Mouse (Mus musculus) frontal cortex, postnatal 14 days (tissue): ENCODE results near the gene Ccr10.

Experiments used
- DNase-seq, 2 experiments: peaks; one replicate each; pipeline ENCODE4 v3.0.0; 2022; ENCODE audit warnings: low spot score in 2 of 2

Gene Ccr10

GRCm38 (mm10) chr11:101154648-101155047 is 20.6 kb downstream of the Ccr10 start:
- DNase-seq, result no peak

DNA sequence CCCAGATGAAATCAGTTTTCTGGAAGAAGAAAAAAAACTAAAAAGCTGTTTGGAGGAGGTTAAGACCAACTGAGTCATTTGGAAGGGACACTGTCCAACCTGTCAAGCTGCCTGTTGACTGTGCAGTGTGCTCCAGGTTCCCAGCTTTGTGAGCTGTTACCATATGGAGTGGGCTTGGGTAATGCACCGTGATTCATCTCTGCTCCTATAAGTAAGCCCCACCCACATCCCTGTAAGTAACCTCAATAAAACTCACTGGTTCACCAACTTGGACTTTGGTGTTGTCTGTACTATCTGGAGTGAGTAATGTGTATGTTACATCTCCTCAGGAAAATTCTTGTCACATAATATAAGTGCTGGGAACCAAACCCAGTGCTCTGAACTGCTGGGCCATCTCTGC is 22.4 kb downstream of the Ccr10 start:
- no peak for DNase-seq

DNA sequence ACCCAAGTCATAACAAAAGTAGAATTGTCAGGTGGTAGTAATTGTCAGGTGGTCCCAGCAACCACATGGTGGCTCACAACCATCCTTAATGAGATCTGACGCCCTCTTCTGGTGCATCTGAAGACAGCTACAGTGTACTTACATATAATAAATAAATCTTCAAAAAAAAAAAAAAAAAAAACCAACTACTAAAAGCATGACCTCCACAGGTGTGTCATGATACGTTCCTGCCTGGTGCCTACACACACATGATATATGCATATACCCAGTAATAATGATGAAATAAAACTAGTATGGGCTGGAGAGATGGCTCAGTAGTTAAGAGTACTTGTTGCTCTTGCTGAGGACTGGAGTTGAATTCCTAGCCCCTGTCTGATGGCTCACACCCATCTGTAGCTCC is 24.2 kb downstream of the Ccr10 start:
- no peak for DNase-seq

GRCm38 (mm10) chr11:101149178-101150105 is 25.8 kb downstream of the Ccr10 start:
- no peak for DNase-seq

DNA sequence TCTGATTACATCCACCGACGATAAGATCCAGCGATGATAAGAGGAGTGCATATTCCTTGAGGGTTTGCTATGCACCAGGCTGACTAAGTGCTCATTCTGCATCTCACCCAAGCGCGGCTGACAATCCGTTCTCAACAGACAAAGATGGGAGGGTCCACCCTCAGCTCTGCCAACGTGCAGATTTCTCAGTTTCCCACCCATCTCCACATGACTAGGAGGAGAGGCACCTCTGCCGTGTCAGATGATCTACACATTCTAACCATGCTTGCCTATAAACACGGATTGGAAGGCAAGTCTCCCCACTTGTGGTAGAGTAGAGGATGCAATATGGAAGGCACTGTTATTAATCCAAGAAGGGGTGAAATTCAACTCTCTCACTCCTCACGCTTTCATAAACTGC is 26.5 kb downstream of the Ccr10 start:
- no peak for DNase-seq

- DNase-seq, result no peak
These were observed 28.9 kb downstream of the Ccr10 start for GRCm38 (mm10) chr11:101146377-101146776.

- DNase-seq, result no peak
These were observed 31.7 kb downstream of the Ccr10 start for GRCm38 (mm10) chr11:101143338-101144225.

GRCm38 (mm10) chr11:101142215-101142967 is 32.9 kb downstream of the Ccr10 start:
- no peak for DNase-seq

GRCm38 (mm10) chr11:101141088-101141487 is 34.2 kb downstream of the Ccr10 start:
- no peak for DNase-seq

GRCm38 (mm10) chr11:101140164-101140819 is 35.0 kb downstream of the Ccr10 start:
- DNase-seq, result no peak

- DNase-seq, result no peak
These were observed 36.6 kb downstream of the Ccr10 start for GRCm38 (mm10) chr11:101138536-101139181.

DNA sequence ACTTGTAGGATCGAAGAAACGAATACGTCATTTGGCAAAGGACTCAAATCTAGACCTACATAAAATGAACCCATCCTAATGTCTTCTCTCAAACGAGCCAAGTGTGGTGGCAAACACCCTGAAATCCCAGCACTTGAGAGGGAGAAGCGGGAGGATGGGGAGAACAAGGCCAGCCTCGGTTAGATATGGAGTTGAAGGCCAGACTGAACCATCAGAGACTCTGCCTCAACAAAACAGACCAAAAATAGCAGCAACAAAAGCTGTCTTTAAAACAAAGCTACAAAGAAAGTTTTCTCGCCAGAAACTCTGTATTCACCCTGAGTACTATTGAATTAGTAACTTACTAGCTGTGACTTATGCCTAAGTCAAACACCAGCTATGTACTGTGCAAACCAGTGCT is 38.2 kb downstream of the Ccr10 start:
- DNase-seq, result no peak

DNA sequence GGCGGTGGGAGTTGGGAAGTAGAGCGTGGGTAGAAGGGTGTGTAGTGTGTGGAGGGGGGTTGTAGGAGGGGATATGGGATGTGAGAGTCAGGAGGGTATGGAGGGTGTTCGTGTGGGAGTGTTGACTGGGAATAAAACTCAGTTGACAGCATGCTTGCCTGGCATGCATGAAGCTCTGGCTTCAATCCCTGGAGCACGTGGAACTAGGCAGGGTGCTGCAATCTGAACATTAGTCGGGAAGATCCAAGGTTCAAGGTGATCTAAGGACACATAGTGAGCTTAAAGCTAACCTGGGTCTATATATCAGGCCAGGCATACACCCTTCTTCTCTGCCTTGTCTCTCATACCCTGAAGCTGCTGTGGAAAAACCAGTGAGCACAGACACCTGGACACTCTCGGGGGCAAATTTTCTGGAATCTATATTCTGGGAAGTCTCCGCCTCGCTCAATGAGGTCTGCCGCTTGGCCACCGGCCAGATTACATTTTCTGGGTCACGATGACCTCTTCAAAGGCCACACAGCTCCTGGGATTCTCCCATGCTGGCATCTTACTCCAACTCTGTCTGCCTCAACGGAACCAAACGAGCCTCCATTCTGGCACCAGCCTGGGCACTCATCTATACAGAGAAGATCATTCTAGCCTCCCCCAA is 40.9 kb downstream of the Ccr10 start:
- DNase-seq, result no peak

GRCm38 (mm10) chr11:101133037-101133436 is 42.2 kb downstream of the Ccr10 start:
- DNase-seq, result no peak

DNA sequence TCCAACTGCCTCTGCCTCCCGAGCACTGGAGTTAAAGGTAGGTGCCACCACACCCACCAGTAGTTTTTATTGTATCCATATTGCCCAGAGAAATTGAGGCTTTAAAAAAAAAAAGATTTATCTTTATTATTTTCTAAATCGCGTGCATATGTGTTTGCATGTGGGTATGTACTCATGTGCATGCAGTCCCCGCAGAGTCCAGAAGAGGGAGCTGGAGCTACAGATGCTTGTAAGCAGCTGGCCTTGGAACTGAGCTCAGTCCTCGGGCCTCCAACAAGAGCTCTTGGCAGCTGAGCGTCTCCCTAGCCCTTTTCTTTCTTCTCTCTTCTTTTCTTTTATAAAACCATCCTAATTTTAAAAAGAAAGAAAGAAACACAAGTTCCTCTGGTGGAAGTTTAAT is 43.5 kb downstream of the Ccr10 start:
- no peak for DNase-seq

DNA sequence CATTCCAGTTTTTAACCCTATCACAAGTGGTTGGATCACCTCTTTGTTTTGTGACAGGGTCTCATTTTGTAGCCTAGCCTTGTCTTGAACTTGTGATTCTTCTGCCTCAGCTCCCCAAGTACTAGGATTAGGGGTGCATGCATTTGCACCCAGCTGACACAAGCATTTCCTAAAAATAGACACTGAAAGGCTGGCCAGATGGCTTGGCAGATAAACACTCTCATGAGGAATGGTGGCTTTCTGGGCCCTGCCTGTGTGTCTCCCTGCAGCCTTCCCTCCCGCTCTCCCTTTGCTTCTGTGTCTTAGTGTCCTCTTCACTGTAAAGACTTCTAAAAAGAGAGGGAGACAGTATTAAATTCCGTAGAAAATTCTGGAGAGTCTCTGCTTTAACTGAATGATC is 44.1 kb downstream of the Ccr10 start:
- no peak for DNase-seq

DNA sequence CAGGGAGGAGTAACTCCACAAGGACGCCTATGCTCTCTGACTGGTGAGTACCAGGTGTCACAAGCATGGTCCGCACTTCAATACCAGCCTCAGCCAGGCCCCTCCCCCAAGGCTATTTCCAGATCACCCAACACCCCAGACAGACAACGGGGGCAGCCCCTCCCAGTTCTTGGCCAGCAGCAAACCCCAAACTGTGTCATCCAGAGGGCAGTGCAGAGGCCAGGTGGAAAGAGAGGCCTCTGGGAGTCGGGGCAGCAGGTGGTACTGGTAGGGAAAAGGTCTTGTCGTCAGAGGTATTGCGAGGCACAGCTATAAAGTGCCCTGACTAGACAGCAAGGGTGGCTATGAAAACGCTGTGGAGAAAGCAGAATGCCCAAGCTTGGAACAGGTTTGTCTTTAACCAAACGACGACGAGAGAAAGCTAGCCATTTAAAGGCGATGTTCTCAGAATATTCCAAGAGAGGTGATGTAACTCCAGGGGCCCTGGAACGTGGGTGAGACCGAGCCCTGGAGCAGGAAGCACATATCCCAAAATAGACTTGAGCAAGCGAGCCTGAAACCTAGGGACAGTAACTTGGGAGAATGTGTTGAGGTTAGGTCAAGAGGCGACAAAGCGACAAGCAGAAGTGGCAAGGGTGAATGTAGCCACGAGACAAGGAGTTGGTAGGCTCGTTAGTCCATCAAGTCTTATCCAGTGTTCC is 45.0 kb downstream of the Ccr10 start:
- DNase-seq, result no peak

DNA sequence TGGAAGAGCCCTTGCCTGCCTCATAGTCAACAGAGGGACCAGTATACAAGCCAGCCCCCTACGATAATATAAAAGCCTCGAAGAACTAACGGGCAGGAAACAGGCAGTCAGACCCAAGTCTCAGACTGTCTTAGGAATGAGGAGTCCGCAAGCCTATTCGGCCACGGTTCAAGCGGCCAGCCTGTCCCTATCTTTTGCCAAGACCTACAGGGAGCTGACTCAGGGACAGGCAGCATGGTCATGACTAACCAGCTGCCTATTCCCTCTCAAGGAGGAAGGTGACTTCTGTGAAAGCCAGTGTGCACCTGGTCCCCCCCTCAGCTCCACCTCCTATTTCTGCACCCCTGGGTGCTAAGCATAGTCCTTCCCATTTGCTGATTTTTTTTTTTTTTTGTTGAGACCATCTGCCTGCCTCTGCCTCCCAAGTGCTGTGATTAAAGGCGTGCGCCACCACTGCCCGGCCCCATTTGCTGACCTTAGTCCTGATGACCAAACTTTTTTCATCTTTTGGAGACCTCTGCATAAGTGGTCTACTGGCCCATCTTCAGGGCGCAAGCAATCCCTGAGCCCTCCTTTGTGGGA is 46.2 kb downstream of the Ccr10 start:
- no peak for DNase-seq

GRCm38 (mm10) chr11:101127075-101127474 is 48.2 kb downstream of the Ccr10 start:
- DNase-seq, result no peak
